Mouse (Mus musculus) kidney, embryonic 14.5 days (tissue): ENCODE results near the gene Golga4. TPM values are rescaled to one million over a fixed set of nuclear protein-coding genes. Genes with fewer than 3 reads are reported as not detected.

Experiments
- ATAC-seq: fragments of 200-750 bp; cut with Nextera tagmentation; 2 replicates; pipeline ENCODE4 v1.8.0; 2017; ENCODE audit warnings: moderate number of reproducible peaks, mild to moderate bottlenecking, moderate TSS enrichment, moderate library complexity; ENCODE audit not compliant: low FRiP score, low TSS enrichment
- H3K27ac ChIP-seq: fragments of 300-500 bp; sonication (generic); 2 replicates; pipeline ENCODE4 v1.5.1; 2014; ENCODE audit warnings: low read depth, mild to moderate bottlenecking, low read length, moderate library complexity, mixed read lengths
- H3K27me3 ChIP-seq: fragments of 300-500 bp; sonication (generic); 2 replicates; pipeline ENCODE4 v1.6.1; 2014; ENCODE audit warnings: mild to moderate bottlenecking, low read length; ENCODE audit not compliant: control insufficient read depth, insufficient read depth
- H3K36me3 ChIP-seq: fragments of 300-500 bp; sonication (generic); 2 replicates; pipeline ENCODE4 v1.6.1; 2014; ENCODE audit warnings: low read length, mixed read lengths; ENCODE audit not compliant: control insufficient read depth, insufficient read depth
- H3K4me1 ChIP-seq: fragments of 300-500 bp; sonication (generic); 2 replicates; pipeline ENCODE4 v1.6.1; 2014; ENCODE audit warnings: low read length, mixed read lengths; ENCODE audit not compliant: control insufficient read depth, insufficient read depth
- H3K4me2 ChIP-seq: fragments of 300-500 bp; sonication (generic); replicated peaks from 2 replicates; pipeline ENCODE4 v1.6.1; 2014; ENCODE audit warnings: low read depth, mild to moderate bottlenecking, low read length
- H3K4me3 ChIP-seq: fragments of 300-500 bp; sonication (generic); 2 replicates; pipeline ENCODE4 v1.5.1; 2014; ENCODE audit warnings: mild to moderate bottlenecking, low read length
- H3K9ac ChIP-seq: fragments of 300-500 bp; sonication (generic); 2 replicates; pipeline ENCODE4 v1.6.1; 2014; ENCODE audit warnings: low read depth, mild to moderate bottlenecking, low read length, moderate library complexity
- H3K9me3 ChIP-seq: fragments of 300-500 bp; sonication (generic); 2 replicates; pipeline ENCODE4 v1.6.1; 2016; ENCODE audit warnings: low read length; ENCODE audit not compliant: control insufficient read depth
- WGBS: fragments of 180-500 bp; shearing (Covaris S2); extraction: QIAGEN DNeasy Blood & Tissue Kit; methylation state at CpG from one replicate; pipeline ENCODE4 v1.1.7; 2014; 5-methylcytosine and 5-hydroxymethylcytosine counted together
- polyA plus RNA-seq: library from polyadenylated mRNA; unstranded; fragments of >200 nt; fragmentation: Nextera tagmentation; extraction: Ambion mirVana; gene quantifications from 2 replicates; pipeline ENCODE4 v1.2.1, GENCODE M21; 2014

The Golga4 gene
- polyA plus RNA-seq, 1 experiment from 2014 or later: 70.7 TPM

DNA sequence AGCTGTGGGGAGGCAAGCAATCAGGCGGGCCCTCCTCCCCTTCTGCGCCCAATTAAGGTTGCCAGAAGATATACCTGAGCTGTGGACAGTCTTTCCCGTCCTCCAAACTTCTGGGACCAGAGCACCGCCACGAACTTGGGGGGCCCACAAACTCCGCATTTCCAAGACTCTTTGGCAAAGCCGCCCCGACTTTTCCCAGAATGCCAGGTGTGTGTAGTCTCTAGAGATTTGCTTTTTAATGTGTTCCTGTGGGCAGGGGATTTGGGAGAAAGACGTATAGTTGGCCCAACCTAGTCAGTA lies 19.0 kb upstream of the Golga4 start:
- Histone ChIP-seq H3K9me3 (no peaks in the 10 kb centered on the region), H3K4me1 (0 out of 2 replicates have a peak, but pooled peaks cover 4% of the 10 kb centered on the region), H3K27ac (no peak overlapping the region), H3K36me3 (no peaks in the 10 kb centered on the region), H3K4me3 (no peak overlapping the region), H3K4me2 (no peak overlapping the region), H3K9ac (no peak overlapping the region), H3K27me3 (peaks cover 62% of the 10 kb centered on the region)
- ATAC-seq: no peak
- under 1% methylated on average over 9 of the region's 9 CpGs for WGBS

DNA sequence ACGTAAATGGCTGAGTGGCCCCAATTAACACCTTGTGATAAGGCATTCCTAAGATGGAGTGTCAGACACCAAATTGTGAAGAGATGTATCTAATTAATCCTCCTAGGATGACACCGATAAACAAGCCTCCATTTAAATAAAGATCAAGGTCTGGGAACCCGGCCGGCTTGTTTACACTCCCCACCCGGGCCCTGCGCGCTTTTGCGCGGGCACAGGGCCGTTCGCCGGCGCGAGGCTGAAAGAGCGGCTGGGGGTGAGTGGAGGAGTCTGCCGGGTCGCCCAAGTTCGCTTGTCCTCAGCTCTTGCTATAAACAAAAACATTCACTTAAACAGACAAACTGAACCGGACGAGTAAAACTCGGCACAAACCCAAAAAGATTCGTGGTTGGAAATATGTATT lies 18.4 kb upstream of the Golga4 start:
- no peaks in the 10 kb centered on the region for H3K36me3 ChIP-seq
- peak overlapping the region; percentile 51 for H3K4me2 ChIP-seq
- under 1% methylated on average over 22 of the region's 22 CpGs for WGBS
- no peak for ATAC-seq
- no peaks in the 10 kb centered on the region for H3K9me3 ChIP-seq
- H3K4me3 ChIP-seq: peak overlapping the region; percentile 27
- H3K27me3 ChIP-seq: peaks cover 58% of the 10 kb centered on the region
- no peak overlapping the region for H3K27ac ChIP-seq
- 0 out of 2 replicates have a peak, but pooled peaks cover 4% of the 10 kb centered on the region for H3K4me1 ChIP-seq
- no peak overlapping the region for H3K9ac ChIP-seq

- H3K27me3 ChIP-seq: peaks cover 51% of the 10 kb centered on the region
- H3K27ac ChIP-seq: no peak overlapping the region
- H3K9ac ChIP-seq: no peak overlapping the region
- 0 out of 2 replicates have a peak, but pooled peaks cover 4% of the 10 kb centered on the region for H3K4me1 ChIP-seq
- H3K9me3 ChIP-seq: no peaks in the 10 kb centered on the region
- peak overlapping the region; percentile 27 for H3K4me3 ChIP-seq
- 1% methylated on average over 28 of the region's 28 CpGs for WGBS
- ATAC-seq: 0 out of 2 replicates have a peak, but pooled peaks have one; percentile 26
- no peaks in the 10 kb centered on the region for H3K36me3 ChIP-seq
- peak overlapping the region; percentile 51 for H3K4me2 ChIP-seq
Observed at GRCm38 (mm10) chr9:118488138-118488895, 17.8 kb upstream of the Golga4 start.

GRCm38 (mm10) chr9:118488896-118489578 lies 17.0 kb upstream of the Golga4 start:
- Histone ChIP-seq H3K27ac (no peak overlapping the region), H3K4me3 (peak overlapping the region; percentile 27), H3K27me3 (peaks cover 44% of the 10 kb centered on the region), H3K4me2 (peak overlapping the region; percentile 51), H3K36me3 (no peaks in the 10 kb centered on the region), H3K9ac (no peak overlapping the region), H3K4me1 (0 out of 2 replicates have a peak, but pooled peaks cover 4% of the 10 kb centered on the region), H3K9me3 (no peaks in the 10 kb centered on the region)
- ATAC-seq: peak; percentile 50; the same call in 1 of the 2 replicates
- WGBS: 1% methylated on average over 20 of the region's 20 CpGs

DNA sequence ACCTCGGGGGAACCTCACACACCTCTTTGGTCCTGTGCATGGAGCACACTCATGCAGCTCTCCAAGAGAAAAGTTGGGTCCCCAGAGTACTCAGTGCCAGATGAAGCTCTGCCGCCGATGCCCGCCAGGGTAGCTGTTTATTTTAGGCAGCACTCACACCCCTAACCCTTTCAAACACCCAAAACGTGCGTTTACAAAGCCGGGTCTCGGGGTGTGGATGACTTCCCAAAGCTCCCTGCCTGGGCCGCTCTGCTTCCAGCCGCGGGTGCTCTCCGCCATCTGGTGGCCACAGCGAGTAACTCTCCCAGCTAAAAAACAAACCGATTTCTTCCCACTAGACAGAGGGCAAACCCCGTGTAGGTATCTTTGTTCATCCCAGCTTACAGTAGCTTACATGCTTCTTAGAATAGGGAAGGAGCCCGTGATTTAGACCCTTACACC lies 16.5 kb upstream of the Golga4 start:
- H3K36me3 ChIP-seq: no peaks in the 10 kb centered on the region
- H3K4me3 ChIP-seq: peak overlapping the region; percentile 26
- H3K9me3 ChIP-seq: no peaks in the 10 kb centered on the region
- H3K27me3 ChIP-seq: peaks cover 38% of the 10 kb centered on the region
- ATAC-seq: peak; percentile 71
- 0 out of 2 replicates have a peak, but pooled peaks cover 4% of the 10 kb centered on the region for H3K4me1 ChIP-seq
- no peak overlapping the region for H3K27ac ChIP-seq
- under 1% methylated on average over 16 of the region's 16 CpGs for WGBS
- H3K9ac ChIP-seq: no peak overlapping the region
- H3K4me2 ChIP-seq: peak overlapping the region; percentile 51

DNA sequence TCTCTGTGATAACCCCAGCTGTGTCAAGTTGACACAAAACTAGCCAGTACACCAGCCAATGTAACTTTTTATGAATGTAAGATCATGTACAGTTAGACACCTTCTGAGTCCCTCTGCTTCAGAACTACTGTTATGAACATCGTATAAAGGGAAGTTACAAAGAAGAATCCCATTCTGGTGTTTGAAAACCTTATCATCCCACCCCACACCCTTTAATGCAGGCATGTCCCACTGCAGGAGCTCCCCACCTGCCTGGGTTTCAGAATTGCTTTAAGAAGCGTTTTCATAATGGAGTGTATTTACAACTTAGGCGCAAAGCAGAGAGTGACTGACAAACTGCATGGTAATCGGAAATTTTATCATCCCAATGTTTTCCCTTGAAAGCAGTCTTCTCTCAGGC lies 14.9 kb upstream of the Golga4 start:
- no peak overlapping the region for H3K9ac ChIP-seq
- H3K36me3 ChIP-seq: no peaks in the 10 kb centered on the region
- no peak overlapping the region for H3K4me3 ChIP-seq
- no peak overlapping the region for H3K27ac ChIP-seq
- H3K27me3 ChIP-seq: peaks cover 23% of the 10 kb centered on the region
- 0 out of 2 replicates have a peak, but pooled peaks cover 4% of the 10 kb centered on the region for H3K4me1 ChIP-seq
- no peaks in the 10 kb centered on the region for H3K9me3 ChIP-seq
- ATAC-seq: no peak
- no peak overlapping the region for H3K4me2 ChIP-seq
- WGBS: 89% methylated on average over 4 of the region's 4 CpGs

GRCm38 (mm10) chr9:118492932-118493698 lies 13.0 kb upstream of the Golga4 start:
- Histone ChIP-seq H3K4me3 (no peak overlapping the region), H3K9ac (no peak overlapping the region), H3K9me3 (no peaks in the 10 kb centered on the region), H3K27ac (no peak overlapping the region), H3K27me3 (peaks cover 4% of the 10 kb centered on the region), H3K4me1 (0 out of 2 replicates have a peak, but pooled peaks cover 2% of the 10 kb centered on the region), H3K36me3 (no peaks in the 10 kb centered on the region), H3K4me2 (no peak overlapping the region)
- WGBS: 81% methylated on average over 8 of the region's 8 CpGs
- no peak for ATAC-seq

- H3K9me3 ChIP-seq: no peaks in the 10 kb centered on the region
Observed at GRCm38 (mm10) chr9:118494106-118494505, 12.0 kb upstream of the Golga4 start.

More at GRCm38 (mm10) chr9:118494106-118494505, 12.0 kb upstream of the Golga4 start:
- H3K27ac ChIP-seq: no peak overlapping the region
- no peak for ATAC-seq
- no peaks in the 10 kb centered on the region for H3K36me3 ChIP-seq
- no peaks in the 10 kb centered on the region for H3K4me1 ChIP-seq
- H3K9ac ChIP-seq: no peak overlapping the region
- H3K4me2 ChIP-seq: no peak overlapping the region
- WGBS: 93% methylated on average over 5 of the region's 5 CpGs
- no peak overlapping the region for H3K4me3 ChIP-seq
- H3K27me3 ChIP-seq: no peaks in the 10 kb centered on the region
